Mouse (Mus musculus) midbrain, embryonic 13.5 days (tissue): ENCODE results near the gene Sh3rf1. TPM values are rescaled to one million over a fixed set of nuclear protein-coding genes. Genes with fewer than 3 reads are reported as not detected.

ENCODE experiments used
- ATAC-seq: fragments of 200-750 bp; cut with Nextera tagmentation; 2 replicates; pipeline ENCODE4 v1.8.0; 2017; ENCODE audit warnings: mild to moderate bottlenecking, moderate TSS enrichment, moderate library complexity
- H3K27ac ChIP-seq: fragments of 300-500 bp; sonication (generic); 2 replicates; pipeline ENCODE4 v1.5.1; 2015; ENCODE audit warnings: inconsistent platforms, mild to moderate bottlenecking, moderate library complexity
- H3K27me3 ChIP-seq: fragments of 300-500 bp; sonication (generic); 2 replicates; pipeline ENCODE4 v1.6.1; 2015; ENCODE audit warnings: mild to moderate bottlenecking, inconsistent platforms
- H3K36me3 ChIP-seq: fragments of 300-500 bp; sonication (generic); 2 replicates; pipeline ENCODE4 v1.6.1; 2015; ENCODE audit warnings: mild to moderate bottlenecking, inconsistent platforms
- H3K4me1 ChIP-seq: fragments of 300-500 bp; sonication (generic); replicated peaks from 2 replicates; pipeline ENCODE4 v1.6.1; 2015; ENCODE audit warnings: inconsistent platforms
- H3K4me2 ChIP-seq: fragments of 300-500 bp; sonication (generic); replicated peaks from 2 replicates; pipeline ENCODE4 v1.6.1; 2015; ENCODE audit warnings: moderate library complexity, mild to moderate bottlenecking, inconsistent platforms
- H3K4me3 ChIP-seq: fragments of 300-500 bp; sonication (generic); replicated peaks from 2 replicates; pipeline ENCODE4 v1.5.1; 2015; ENCODE audit warnings: mild to moderate bottlenecking, inconsistent platforms
- H3K9ac ChIP-seq: fragments of 300-500 bp; sonication (generic); replicated peaks from 2 replicates; pipeline ENCODE4 v1.6.1; 2015; ENCODE audit warnings: mild to moderate bottlenecking, inconsistent platforms
- H3K9me3 ChIP-seq: fragments of 300-500 bp; sonication (generic); 2 replicates; pipeline ENCODE4 v1.6.1; 2016; ENCODE audit warnings: mild to moderate bottlenecking, inconsistent platforms
- WGBS: fragments of 180-500 bp; shearing (Covaris S2); methylation state at CpG from one replicate; pipeline ENCODE4 v1.1.7; 2015; 5-methylcytosine and 5-hydroxymethylcytosine counted together
- polyA plus RNA-seq: library from polyadenylated mRNA; unstranded; fragments of >200 nt; fragmentation: Nextera tagmentation; extraction: Ambion mirVana; gene quantifications from 2 replicates; pipeline ENCODE4 v1.2.1, GENCODE M21; 2015

The Sh3rf1 gene
- polyA plus RNA-seq, 1 experiment from 2014 or later: 29.8 TPM

GRCm38 (mm10) chr8:61426671-61427070 is 203.0 kb downstream of the Sh3rf1 start:
- Histone ChIP-seq H3K9ac (no peak overlapping the region), H3K9me3 (no peaks in the 10 kb centered on the region), H3K27me3 (no peaks in the 10 kb centered on the region), H3K4me1 (peaks cover under 1% of the 10 kb centered on the region; the same call in 1 of the 2 replicates), H3K36me3 (no peaks in the 10 kb centered on the region), H3K4me3 (no peak overlapping the region), H3K4me2 (no peak overlapping the region), H3K27ac (no peak overlapping the region)
- 65% methylated on average over 5 of the region's 5 CpGs for WGBS
- ATAC-seq: no peak

DNA sequence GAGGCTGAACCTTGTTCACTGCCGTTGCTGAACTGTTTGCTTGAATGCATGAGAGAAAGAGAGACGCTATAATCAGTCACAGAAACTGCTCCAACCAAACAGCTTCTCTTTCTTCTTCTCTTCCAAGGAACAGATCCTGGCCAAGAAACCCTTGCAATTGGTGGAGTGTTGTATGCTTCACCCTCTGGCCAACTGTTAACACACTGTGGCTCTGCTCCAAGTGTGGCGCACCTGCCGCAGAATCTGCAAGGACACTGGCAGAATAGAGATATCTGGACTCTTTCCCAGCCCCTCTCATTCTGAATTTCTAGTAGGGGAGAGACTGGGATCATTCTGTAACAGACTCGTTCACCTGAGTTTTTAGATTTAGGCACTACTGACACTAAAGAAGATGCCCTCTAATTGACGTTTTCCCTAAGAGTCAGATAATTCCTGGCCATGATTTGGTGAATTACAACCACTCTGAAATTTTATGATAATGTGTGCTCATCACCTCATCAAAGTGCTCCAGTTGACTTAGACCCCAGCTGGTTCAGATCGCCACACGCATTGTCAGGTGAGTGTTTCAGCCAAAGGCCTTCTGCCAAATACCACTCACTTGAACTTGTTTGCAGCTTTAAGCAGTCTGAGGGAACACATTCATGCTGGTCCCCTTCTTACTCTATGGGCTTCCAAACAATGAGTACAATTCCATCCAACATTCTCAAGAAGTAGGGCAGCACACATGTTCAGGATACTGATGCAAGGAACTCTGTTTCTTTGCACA is 204.4 kb downstream of the Sh3rf1 start:
- H3K36me3 ChIP-seq: no peaks in the 10 kb centered on the region
- no peaks in the 10 kb centered on the region for H3K9me3 ChIP-seq
- H3K4me1 ChIP-seq: no peaks in the 10 kb centered on the region
- no peak overlapping the region for H3K27ac ChIP-seq
- no peaks in the 10 kb centered on the region for H3K27me3 ChIP-seq
- no peak overlapping the region for H3K4me3 ChIP-seq
- ATAC-seq: no peak
- no peak overlapping the region for H3K9ac ChIP-seq
- WGBS: 80% methylated on average over 8 of the region's 8 CpGs
- no peak overlapping the region for H3K4me2 ChIP-seq

- WGBS: 90% methylated on average over 4 of the region's 4 CpGs
- H3K4me1 ChIP-seq: no peaks in the 10 kb centered on the region
These were observed 205.3 kb downstream of the Sh3rf1 start for GRCm38 (mm10) chr8:61428821-61429482.

DNA sequence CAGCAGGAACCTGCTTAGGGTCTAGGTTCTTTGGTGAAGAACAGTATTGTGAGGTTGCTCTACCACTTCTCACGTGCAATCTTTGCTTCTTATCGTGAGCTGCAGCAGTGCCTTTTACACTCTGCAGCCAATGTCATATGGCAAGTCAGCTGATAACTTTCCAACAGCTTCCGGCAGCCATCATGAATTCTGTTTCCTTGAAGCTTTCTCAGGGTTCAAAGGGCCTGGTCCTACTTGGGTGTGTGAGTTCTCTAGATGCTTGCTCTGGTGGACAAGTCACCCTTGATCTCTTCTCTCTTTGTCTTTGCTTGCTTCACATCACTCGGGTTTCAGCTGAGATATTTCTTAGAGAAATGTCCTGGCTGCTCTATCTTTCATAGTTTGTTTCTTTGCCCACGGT is 211.8 kb downstream of the Sh3rf1 start:
- no peak for ATAC-seq

More at GRCm38 (mm10) chr8:61428821-61429482, 205.3 kb downstream of the Sh3rf1 start:
- Histone ChIP-seq H3K36me3 (no peaks in the 10 kb centered on the region), H3K4me3 (no peak overlapping the region), H3K4me2 (no peak overlapping the region), H3K9ac (no peak overlapping the region), H3K9me3 (no peaks in the 10 kb centered on the region), H3K27me3 (no peaks in the 10 kb centered on the region), H3K27ac (no peak overlapping the region)
- ATAC-seq: no peak

DNA sequence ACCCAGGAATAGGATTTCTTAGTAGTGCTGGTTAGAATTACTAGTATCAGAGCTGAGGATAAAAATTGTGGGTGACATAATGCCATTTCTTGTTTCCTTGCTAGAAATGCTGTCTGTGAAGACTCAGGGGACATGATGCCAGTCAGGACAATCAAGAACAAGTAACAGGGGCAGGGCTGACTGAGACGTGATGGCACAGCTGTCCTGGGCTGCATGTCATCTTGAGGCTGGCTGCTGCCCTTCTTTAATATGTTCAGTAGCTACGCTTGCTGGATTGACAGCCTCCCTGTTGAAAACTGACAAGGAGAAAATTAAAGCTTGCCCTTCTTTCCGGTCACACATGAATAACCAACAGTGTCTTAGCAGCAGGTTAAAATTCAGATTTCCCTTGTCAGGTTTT is 212.5 kb downstream of the Sh3rf1 start:
- H3K27me3 ChIP-seq: no peaks in the 10 kb centered on the region
- peaks cover 15% of the 10 kb centered on the region for H3K4me1 ChIP-seq
- H3K36me3 ChIP-seq: no peaks in the 10 kb centered on the region
- 30% methylated on average over 3 of the region's 3 CpGs for WGBS
- ATAC-seq: peak; percentile 75; the same call in 1 of the 2 replicates
- H3K4me2 ChIP-seq: no peak overlapping the region
- H3K27ac ChIP-seq: no peak overlapping the region; the same call in none of the 2 replicates
- H3K9me3 ChIP-seq: no peaks in the 10 kb centered on the region
- H3K9ac ChIP-seq: no peak overlapping the region
- H3K4me3 ChIP-seq: no peak overlapping the region

More for the DNA sequence above, 211.8 kb downstream of the Sh3rf1 start:
- Histone ChIP-seq H3K4me3 (no peak overlapping the region), H3K4me1 (peaks cover 15% of the 10 kb centered on the region), H3K9me3 (no peaks in the 10 kb centered on the region), H3K9ac (no peak overlapping the region), H3K36me3 (no peaks in the 10 kb centered on the region), H3K4me2 (no peak overlapping the region), H3K27me3 (no peaks in the 10 kb centered on the region), H3K27ac (no peak overlapping the region)
- WGBS: 92% methylated on average over 5 of the region's 5 CpGs

GRCm38 (mm10) chr8:61436586-61437304 is 213.1 kb downstream of the Sh3rf1 start:
- H3K4me3 ChIP-seq: no peak overlapping the region
- H3K27ac ChIP-seq: 0 out of 2 replicates have a peak overlapping the region, but pooled peaks have one; percentile 15
- no peaks in the 10 kb centered on the region for H3K27me3 ChIP-seq
- 0 out of 2 replicates have a peak, but pooled peaks cover under 1% of the 10 kb centered on the region for H3K9me3 ChIP-seq
- H3K36me3 ChIP-seq: no peaks in the 10 kb centered on the region
- H3K4me1 ChIP-seq: peaks cover 15% of the 10 kb centered on the region
- H3K4me2 ChIP-seq: no peak overlapping the region
- no peak overlapping the region for H3K9ac ChIP-seq
- ATAC-seq: peak; percentile 67; the same call in 1 of the 2 replicates
- 22% methylated on average over 9 of the region's 9 CpGs for WGBS

DNA sequence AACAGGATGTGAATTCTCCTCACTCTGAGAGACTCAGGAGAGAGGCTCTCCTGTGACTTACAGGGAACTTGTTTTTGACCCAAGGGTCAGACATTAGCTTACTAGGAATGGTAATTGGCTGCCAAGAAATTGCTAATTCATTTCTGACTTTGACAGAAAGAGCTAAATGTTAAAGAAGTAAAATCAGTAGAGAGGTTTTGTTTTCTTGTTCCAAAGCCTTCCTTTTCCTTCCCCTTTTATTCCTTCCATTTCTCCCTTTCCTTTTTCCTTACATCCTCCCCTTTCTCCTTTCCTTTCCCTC is 213.6 kb downstream of the Sh3rf1 start:
- no peaks in the 10 kb centered on the region for H3K36me3 ChIP-seq
- H3K27me3 ChIP-seq: no peaks in the 10 kb centered on the region
- ATAC-seq: no peak
- peaks cover 15% of the 10 kb centered on the region for H3K4me1 ChIP-seq
- 0 out of 2 replicates have a peak, but pooled peaks cover 3% of the 10 kb centered on the region for H3K9me3 ChIP-seq
- no peak overlapping the region for H3K9ac ChIP-seq
- H3K27ac ChIP-seq: no peak overlapping the region
- no peak overlapping the region for H3K4me3 ChIP-seq
- no peak overlapping the region for H3K4me2 ChIP-seq

DNA sequence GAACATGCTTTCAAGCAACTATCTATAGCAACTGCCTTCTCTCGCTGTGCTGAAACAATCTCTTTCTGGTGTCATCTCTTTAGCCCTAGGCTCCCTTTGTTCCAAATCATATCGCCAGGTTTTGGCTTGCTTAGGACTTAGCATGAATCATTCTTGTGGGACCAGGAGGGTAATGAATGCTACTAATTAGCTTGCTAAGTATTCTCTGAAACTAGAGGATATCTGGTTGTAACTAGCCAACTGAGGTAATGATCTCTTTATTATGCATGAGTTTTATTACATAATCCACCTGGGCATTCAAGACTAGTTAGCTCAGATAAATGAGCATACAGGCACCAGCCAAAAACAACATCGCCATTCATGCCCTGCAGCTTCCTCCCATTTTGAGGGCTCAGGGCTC is 219.3 kb downstream of the Sh3rf1 start:
- no peak overlapping the region for H3K4me2 ChIP-seq
- ATAC-seq: no peak
- 0 out of 2 replicates have a peak, but pooled peaks cover 3% of the 10 kb centered on the region for H3K9me3 ChIP-seq
- no peak overlapping the region for H3K9ac ChIP-seq
- H3K4me3 ChIP-seq: no peak overlapping the region
- 81% methylated on average over 3 of the region's 3 CpGs for WGBS
- peaks cover 21% of the 10 kb centered on the region for H3K4me1 ChIP-seq
- no peaks in the 10 kb centered on the region for H3K36me3 ChIP-seq
- H3K27me3 ChIP-seq: no peaks in the 10 kb centered on the region
- no peak overlapping the region for H3K27ac ChIP-seq

GRCm38 (mm10) chr8:61444358-61444757 is 220.7 kb downstream of the Sh3rf1 start:
- Histone ChIP-seq H3K4me1 (peaks cover 21% of the 10 kb centered on the region), H3K9me3 (0 out of 2 replicates have a peak, but pooled peaks cover 3% of the 10 kb centered on the region), H3K9ac (no peak overlapping the region), H3K36me3 (no peaks in the 10 kb centered on the region), H3K27ac (0 out of 2 replicates have a peak overlapping the region, but pooled peaks have one; percentile 40), H3K27me3 (no peaks in the 10 kb centered on the region), H3K4me3 (no peak overlapping the region), H3K4me2 (no peak overlapping the region)
- WGBS: 38% methylated on average over 3 of the region's 3 CpGs
- no peak for ATAC-seq

Other genes starting within 250 kb of the Sh3rf1 start
- 51.6 and 55.7 TPM in 2 replicates for gene Clcn3, start 240.6 kb upstream of the Sh3rf1 start, polyA plus RNA-seq
- gene Nek1, start 230.7 kb upstream of the Sh3rf1 start, polyA plus RNA-seq: 21.5 and 22.0 TPM in 2 replicates